Mouse (Mus musculus) embryonic fibroblast, embryonic 13.5 days (primary cell): ENCODE measurements at regions not wholly inside any gene's neighbourhood (a gene's known extent, or its start where the extent isn't known, plus 50 kb on each side); places are given as distances from the start of the nearest gene placed in this dataset.

Source experiments
- H3K27ac ChIP-seq: 2 replicates; pipeline ENCODE4 v1.5.1; 2012; ENCODE audit warnings: low read length, control low read depth, inconsistent platforms; ENCODE audit not compliant: insufficient read depth
- H3K4me1 ChIP-seq: 2 replicates; pipeline ENCODE4 v1.6.1; 2011; ENCODE audit warnings: low read length; ENCODE audit not compliant: control insufficient read depth, insufficient read depth
- H3K4me3 ChIP-seq: 2 replicates; pipeline ENCODE4 v1.5.1; 2011; ENCODE audit warnings: mild to moderate bottlenecking, control low read depth, low read length; ENCODE audit not compliant: insufficient read depth
- CTCF ChIP-seq: IDR thresholded peaks from 2 replicates; pipeline ENCODE4 v1.5.1; 2011; ENCODE audit warnings: mild to moderate bottlenecking, control low read depth, low read length, moderate library complexity, borderline replicate concordance; ENCODE audit not compliant: insufficient read depth
- POLR2A ChIP-seq: IDR thresholded peaks from 2 replicates; pipeline ENCODE4 v1.6.1; 2011; ENCODE audit warnings: low read depth, mild to moderate bottlenecking, control low read depth, low read length, moderate library complexity

- TF ChIP-seq POLR2A (no peak), CTCF (no peak)
- Histone ChIP-seq H3K4me1 (no peaks in the 10 kb centered on the region), H3K4me3 (no peak overlapping the region), H3K27ac (no peak overlapping the region)
Observed at GRCm38 (mm10) chr12:58901931-58902330, 109.9 kb downstream of the Sec23a start.

GRCm38 (mm10) chr12:58875808-58876207 is 136.0 kb downstream of the Sec23a start:
- Histone ChIP-seq H3K4me3 (no peak overlapping the region), H3K4me1 (no peaks in the 10 kb centered on the region), H3K27ac (no peak overlapping the region)
- no peak for TF ChIP-seq CTCF
- TF ChIP-seq POLR2A: no peak

GRCm38 (mm10) chr12:58872465-58872864 is 139.4 kb downstream of the Sec23a start:
- Histone ChIP-seq H3K27ac (no peak overlapping the region), H3K4me1 (no peaks in the 10 kb centered on the region), H3K4me3 (no peak overlapping the region)
- TF ChIP-seq POLR2A (no peak), CTCF (no peak)

GRCm38 (mm10) chr12:58856498-58856897 is 155.3 kb downstream of the Sec23a start:
- Histone ChIP-seq H3K4me1 (no peaks in the 10 kb centered on the region), H3K4me3 (no peak overlapping the region), H3K27ac (no peak overlapping the region)
- no peak for TF ChIP-seq POLR2A
- TF ChIP-seq CTCF: no peak

- Histone ChIP-seq H3K4me1 (no peaks in the 10 kb centered on the region), H3K4me3 (no peak overlapping the region), H3K27ac (no peak overlapping the region)
- TF ChIP-seq CTCF (no peak), POLR2A (no peak)
Observed at GRCm38 (mm10) chr12:58851677-58852385, 160.0 kb downstream of the Sec23a start.

- Histone ChIP-seq H3K27ac (no peak overlapping the region), H3K4me3 (no peak overlapping the region), H3K4me1 (no peaks in the 10 kb centered on the region)
- TF ChIP-seq POLR2A: no peak
- no peak for TF ChIP-seq CTCF
Observed at GRCm38 (mm10) chr12:58829656-58830055, 182.2 kb downstream of the Sec23a start.

GRCm38 (mm10) chr12:58827864-58828263 is 184.0 kb downstream of the Sec23a start:
- TF ChIP-seq CTCF (no peak), POLR2A (no peak)
- H3K4me3 ChIP-seq: no peak overlapping the region
- no peaks in the 10 kb centered on the region for H3K4me1 ChIP-seq

GRCm38 (mm10) chr12:58825139-58825921 is 186.5 kb downstream of the Sec23a start:
- TF ChIP-seq POLR2A (no peak), CTCF (no peak)
- H3K4me1 ChIP-seq: no peaks in the 10 kb centered on the region
- no peak overlapping the region for H3K27ac ChIP-seq
- H3K4me3 ChIP-seq: no peak overlapping the region

More at GRCm38 (mm10) chr12:58827864-58828263, 184.0 kb downstream of the Sec23a start:
- no peak overlapping the region for H3K27ac ChIP-seq

- H3K4me1 ChIP-seq: no peaks in the 10 kb centered on the region
- TF ChIP-seq CTCF (no peak), POLR2A (no peak)
- no peak overlapping the region for H3K27ac ChIP-seq
- no peak overlapping the region for H3K4me3 ChIP-seq
Observed at GRCm38 (mm10) chr12:58822971-58823370, 188.8 kb downstream of the Sec23a start.

GRCm38 (mm10) chr12:58804068-58804467 is 207.7 kb downstream of the Sec23a start:
- no peaks in the 10 kb centered on the region for H3K4me1 ChIP-seq
- no peak overlapping the region for H3K27ac ChIP-seq
- H3K4me3 ChIP-seq: no peak overlapping the region
- no peak for TF ChIP-seq CTCF
- no peak for TF ChIP-seq POLR2A
